Mouse (Mus musculus): ENCODE measurements around the gene Vmn2r118. TPM values are rescaled to one million over a fixed set of nuclear protein-coding genes. Genes with fewer than 3 reads are reported as not detected.

Vmn2r118 gene
- not detected in 2 replicates for polyA plus RNA-seq (2015; fragmentation: Nextera tagmentation; extraction: Ambion mirVana)

DNA sequence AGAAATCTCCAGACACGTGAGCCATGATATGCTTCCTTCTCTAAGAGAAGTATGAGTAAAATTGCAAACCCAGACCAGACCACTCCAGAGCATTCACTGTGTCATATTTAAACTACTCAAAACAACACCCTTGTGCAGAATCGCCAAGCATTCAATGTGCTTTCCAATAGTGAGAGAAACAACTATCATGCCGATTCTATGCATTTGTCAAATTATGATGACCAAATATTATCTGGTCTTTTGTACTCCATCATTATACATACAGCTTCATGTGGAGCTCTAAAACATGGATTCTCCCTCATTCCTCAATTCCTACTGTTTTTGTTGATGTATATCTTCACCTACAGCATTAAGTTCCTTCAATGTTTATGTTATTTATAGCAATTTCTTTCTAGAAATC lies at the start of gene Vmn2r118:
Gene Vmn2r118, minus strand, starts transcription at position 101 of the 400 bp plus-strand sequence.
- no peak for ATAC-seq (replicated peaks; ENCODE audit: low FRiP score, low read depth)
- 86% methylated on average over 3 of the region's 3 CpGs for WGBS
- no peak for TF ChIP-seq CTCF (IDR thresholded peaks at IDR 0.05; ENCODE audit: low read depth)

DNA sequence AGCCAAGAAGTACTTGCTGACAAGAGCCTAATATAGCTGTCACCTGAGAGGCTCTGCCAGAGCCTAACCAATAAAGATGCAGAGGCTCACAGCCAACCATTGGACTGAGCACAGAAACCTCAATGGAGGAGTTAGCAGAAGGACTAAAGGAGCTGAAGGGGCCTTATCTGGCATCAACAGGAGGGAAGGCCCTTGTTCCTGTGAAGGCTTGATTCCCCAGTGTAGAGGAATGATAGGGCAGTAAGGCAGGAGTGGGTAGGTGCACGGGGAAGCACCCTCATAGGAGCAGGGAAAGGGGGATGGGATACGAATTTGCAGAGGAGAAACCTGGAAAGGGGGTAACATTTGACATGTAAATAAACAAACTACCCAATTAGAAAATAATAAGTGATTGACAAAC lies 36.1 kb upstream of the Vmn2r118 start:
- H3K36me3 ChIP-seq (ENCODE audit: insufficient read depth, low read length): 0 out of 2 replicates have a peak, but pooled peaks cover 3% of the 10 kb centered on the region
- DNase-seq (ENCODE audit: low spot score): no peak
- 90% methylated on average over 2 of the region's 2 CpGs for WGBS

More for the DNA sequence above, at the start of gene Vmn2r118:
- H3K27ac ChIP-seq: no peak within 1 kb of the TSS
- H3K4me2 ChIP-seq (ENCODE audit: low read length): no peak within 1 kb of the TSS
- no peaks in the 10 kb centered on the region for H3K4me1 ChIP-seq (replicated peaks; ENCODE audit: insufficient read depth, low read length)
- H3K4me3 ChIP-seq (replicated peaks; ENCODE audit: low read depth, low read length): no peak within 1 kb of the TSS
- no peaks in the 10 kb centered on the region for H3K36me3 ChIP-seq (ENCODE audit: insufficient read depth, low read length)
- H3K27me3 ChIP-seq (ENCODE audit: insufficient read depth, low read length): no peaks in the 10 kb centered on the region
- DNase-seq (ENCODE audit: low spot score): no peak
- no peaks in the 10 kb centered on the region for H3K9me3 ChIP-seq (replicated peaks; ENCODE audit: low read length)
- no peak within 1 kb of the TSS for H3K9ac ChIP-seq (ENCODE audit: low read depth, low read length)

DNA sequence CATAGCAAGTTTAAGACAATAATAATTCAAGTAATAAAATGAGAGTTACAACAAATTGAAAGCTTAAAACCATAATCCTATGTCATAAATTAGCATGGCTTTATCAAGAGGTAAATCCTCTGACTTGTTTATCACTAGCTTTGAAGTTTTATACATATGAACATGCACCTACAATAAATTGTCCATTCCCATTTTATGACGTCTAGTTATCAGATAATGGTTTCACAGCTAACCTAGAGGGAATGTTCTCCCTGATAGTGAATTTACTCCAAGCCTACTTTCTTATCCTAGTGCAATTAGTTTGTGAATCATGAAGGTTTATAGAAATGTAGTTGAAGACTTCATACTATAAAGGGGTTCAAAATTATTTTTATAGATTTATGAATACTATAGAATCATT lies 34.2 kb downstream of the Vmn2r118 start:
- Histone ChIP-seq H3K4me2 (ENCODE audit: low read length) (no peak overlapping the region), H3K27ac (no peak overlapping the region), H3K9me3 (replicated peaks; ENCODE audit: low read length) (no peaks in the 10 kb centered on the region), H3K9ac (ENCODE audit: low read depth, low read length) (no peak overlapping the region), H3K4me1 (replicated peaks; ENCODE audit: insufficient read depth, low read length) (no peaks in the 10 kb centered on the region), H3K27me3 (ENCODE audit: insufficient read depth, low read length) (no peaks in the 10 kb centered on the region), H3K4me3 (replicated peaks; ENCODE audit: low read depth, low read length) (no peak overlapping the region), H3K36me3 (ENCODE audit: insufficient read depth, low read length) (no peaks in the 10 kb centered on the region)
- no peak for TF ChIP-seq CTCF (IDR thresholded peaks at IDR 0.05; ENCODE audit: low read depth)
- WGBS: 72% methylated on average over 1 of the region's 1 CpGs
- no peak for ATAC-seq (replicated peaks; ENCODE audit: low FRiP score, low read depth)
- no peak for DNase-seq (ENCODE audit: low spot score)

More for the DNA sequence above, 36.1 kb upstream of the Vmn2r118 start:
- Histone ChIP-seq H3K9ac (ENCODE audit: low read depth, low read length) (no peak overlapping the region), H3K27ac (no peak overlapping the region), H3K4me3 (replicated peaks; ENCODE audit: low read depth, low read length) (no peak overlapping the region), H3K27me3 (ENCODE audit: insufficient read depth, low read length) (no peaks in the 10 kb centered on the region), H3K9me3 (replicated peaks; ENCODE audit: low read length) (no peaks in the 10 kb centered on the region), H3K4me2 (ENCODE audit: low read length) (no peak overlapping the region), H3K4me1 (replicated peaks; ENCODE audit: insufficient read depth, low read length) (no peaks in the 10 kb centered on the region)
- TF ChIP-seq CTCF (IDR thresholded peaks at IDR 0.05; ENCODE audit: low read depth): no peak
- no peak for ATAC-seq (replicated peaks; ENCODE audit: low FRiP score, low read depth)

DNA sequence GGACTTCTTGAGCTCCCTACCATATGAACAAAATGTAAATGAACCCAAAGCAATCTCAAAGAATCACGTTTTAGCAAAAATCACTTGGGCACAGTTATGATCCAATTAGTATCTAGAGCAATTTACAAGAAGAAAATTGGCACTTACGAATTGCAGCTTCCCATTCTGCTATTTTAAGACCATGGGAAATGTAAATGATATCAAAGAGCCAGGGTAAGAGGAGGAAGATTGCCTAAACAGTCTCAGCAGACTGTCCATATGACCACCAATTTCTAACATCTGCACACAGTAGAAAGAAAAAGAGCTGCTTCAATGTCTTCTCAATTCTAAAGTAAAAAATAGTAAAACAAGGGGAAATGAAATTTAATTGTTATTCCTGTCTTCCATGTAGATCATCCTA lies 63.2 kb downstream of the Vmn2r118 start:
- 67% methylated on average over 2 of the region's 2 CpGs for WGBS
- Histone ChIP-seq H3K36me3 (ENCODE audit: insufficient read depth, low read length) (no peaks in the 10 kb centered on the region), H3K9me3 (replicated peaks; ENCODE audit: low read length) (no peaks in the 10 kb centered on the region), H3K9ac (ENCODE audit: low read depth, low read length) (no peak overlapping the region), H3K4me2 (ENCODE audit: low read length) (no peak overlapping the region), H3K4me3 (replicated peaks; ENCODE audit: low read depth, low read length) (no peak overlapping the region), H3K4me1 (replicated peaks; ENCODE audit: insufficient read depth, low read length) (no peaks in the 10 kb centered on the region), H3K27ac (no peak overlapping the region), H3K27me3 (ENCODE audit: insufficient read depth, low read length) (no peaks in the 10 kb centered on the region)
- DNase-seq (ENCODE audit: low spot score) (no peak), ATAC-seq (replicated peaks; ENCODE audit: low FRiP score, low read depth) (no peak)
- TF ChIP-seq CTCF (IDR thresholded peaks at IDR 0.05; ENCODE audit: low read depth): no peak

DNA sequence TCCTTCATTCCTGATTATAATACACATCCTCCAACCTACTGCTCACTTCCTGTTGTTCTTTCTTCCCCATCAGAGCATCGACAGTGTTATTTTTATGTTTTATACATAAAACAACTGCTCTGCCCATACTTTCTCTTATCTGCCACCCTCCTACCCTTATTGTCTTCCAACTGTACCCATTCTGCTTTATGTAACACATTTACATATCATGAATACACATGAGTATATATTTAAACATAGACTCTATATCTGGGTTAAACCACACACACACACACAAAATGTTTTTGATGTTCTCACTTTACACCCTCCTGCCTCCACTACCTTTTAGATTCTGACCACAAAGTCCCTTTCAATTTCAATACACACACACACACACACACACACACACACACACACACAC lies 76.5 kb downstream of the Vmn2r118 start:
- ATAC-seq (replicated peaks; ENCODE audit: low FRiP score, low read depth): no peak
- WGBS: 79% methylated on average over 1 of the region's 1 CpGs
- no peak overlapping the region for H3K9ac ChIP-seq (ENCODE audit: low read depth, low read length)

More for the DNA sequence above, 76.5 kb downstream of the Vmn2r118 start:
- Histone ChIP-seq H3K27ac (no peak overlapping the region), H3K4me2 (ENCODE audit: low read length) (no peak overlapping the region), H3K4me1 (replicated peaks; ENCODE audit: insufficient read depth, low read length) (no peaks in the 10 kb centered on the region), H3K9me3 (replicated peaks; ENCODE audit: low read length) (no peaks in the 10 kb centered on the region), H3K4me3 (replicated peaks; ENCODE audit: low read depth, low read length) (no peak overlapping the region), H3K27me3 (ENCODE audit: insufficient read depth, low read length) (no peaks in the 10 kb centered on the region), H3K36me3 (ENCODE audit: insufficient read depth, low read length) (no peaks in the 10 kb centered on the region)
- DNase-seq (ENCODE audit: low spot score): no peak
- TF ChIP-seq CTCF (IDR thresholded peaks at IDR 0.05; ENCODE audit: low read depth): no peak

Other genes with a start within 250 kb of the Vmn2r118 start
- gene St6gal2, start 179.8 kb downstream of the Vmn2r118 start, polyA plus RNA-seq (2015; fragmentation: Nextera tagmentation; extraction: Ambion mirVana): 0.28 and 0.50 TPM in 2 replicates
- 3.9 and 4.4 TPM in 2 replicates for gene Pot1b, start 87.4 kb upstream of the Vmn2r118 start, polyA plus RNA-seq (2015; fragmentation: Nextera tagmentation; extraction: Ambion mirVana)
- 0.20 and 0.41 TPM in 2 replicates for gene Adgre4, start 124.8 kb upstream of the Vmn2r118 start, polyA plus RNA-seq (2015; fragmentation: Nextera tagmentation; extraction: Ambion mirVana)

Data from kidney, postnatal 0 days (tissue).